Mouse (Mus musculus): ENCODE data around the gene Pou5f2.

DNA sequence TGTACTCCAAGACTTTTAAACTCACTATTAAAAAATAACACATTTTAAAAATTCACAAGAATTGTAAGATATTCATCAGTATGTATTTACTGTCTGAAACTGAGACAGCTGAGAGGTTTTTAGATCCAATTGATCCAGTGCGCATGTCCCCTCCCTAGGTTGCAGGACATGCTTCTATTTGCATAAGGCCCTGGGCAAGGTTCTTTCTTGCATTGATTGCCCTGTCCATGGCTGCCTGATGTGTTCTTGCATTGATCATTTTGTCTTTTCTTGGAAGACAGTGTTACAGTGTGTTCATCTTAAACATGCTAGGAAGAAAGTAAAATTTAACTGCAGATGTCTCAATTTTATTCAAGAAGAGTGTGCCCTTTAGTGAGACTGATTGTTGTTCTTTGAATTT, 47.6 kb upstream of the Pou5f2 start:
- TF ChIP-seq TAL1 (IDR thresholded peaks at IDR 0.05; ENCODE audit: low read length), result no peak
- TF ChIP-seq GATA1 (IDR thresholded peaks at IDR 0.05; ENCODE audit: low read length), result no peak
